Mouse (Mus musculus): ENCODE data around the gene Gm9837. TPM values are rescaled to one million over a fixed set of nuclear protein-coding genes. Genes with fewer than 3 reads are reported as not detected.
A peak's percentile ranks its signal among the peaks of the same experiment; 100 is the strongest.

Gene Gm9837
- total RNA-seq, 2 experiments from 2014 or later = not detected

DNA sequence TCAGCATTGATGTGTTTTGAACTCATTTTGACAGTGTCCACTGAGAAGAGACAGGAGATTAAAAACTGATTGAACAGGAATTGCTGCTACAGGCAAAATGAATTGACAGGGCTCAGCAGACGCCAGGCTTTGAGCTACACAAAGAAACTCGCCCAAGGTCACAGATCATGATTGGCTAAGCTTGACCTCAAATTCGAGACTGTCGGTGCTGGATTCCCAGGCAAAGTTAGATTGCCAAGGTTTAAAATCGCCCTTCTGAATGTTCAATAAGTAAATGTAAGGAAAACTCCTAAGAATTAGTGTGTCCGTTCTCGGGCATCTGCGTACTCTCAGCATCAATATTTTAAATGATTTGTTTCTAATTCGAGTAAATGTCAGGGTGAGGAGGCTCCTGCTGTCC is 19.1 kb upstream of the Gm9837 start:
- no peak for DNase-seq (ENCODE audit: low spot score in 2 of 2)
- intact Hi-C loops (cut with DNase I) = no loop called here

- intact Hi-C loops (cut with DNase I) = no loop called here
- no peak for DNase-seq (ENCODE audit: low spot score in 2 of 2)
These were observed 18.7 kb upstream of the Gm9837 start for GRCm38 (mm10) chr11:53489007-53489406.

DNA sequence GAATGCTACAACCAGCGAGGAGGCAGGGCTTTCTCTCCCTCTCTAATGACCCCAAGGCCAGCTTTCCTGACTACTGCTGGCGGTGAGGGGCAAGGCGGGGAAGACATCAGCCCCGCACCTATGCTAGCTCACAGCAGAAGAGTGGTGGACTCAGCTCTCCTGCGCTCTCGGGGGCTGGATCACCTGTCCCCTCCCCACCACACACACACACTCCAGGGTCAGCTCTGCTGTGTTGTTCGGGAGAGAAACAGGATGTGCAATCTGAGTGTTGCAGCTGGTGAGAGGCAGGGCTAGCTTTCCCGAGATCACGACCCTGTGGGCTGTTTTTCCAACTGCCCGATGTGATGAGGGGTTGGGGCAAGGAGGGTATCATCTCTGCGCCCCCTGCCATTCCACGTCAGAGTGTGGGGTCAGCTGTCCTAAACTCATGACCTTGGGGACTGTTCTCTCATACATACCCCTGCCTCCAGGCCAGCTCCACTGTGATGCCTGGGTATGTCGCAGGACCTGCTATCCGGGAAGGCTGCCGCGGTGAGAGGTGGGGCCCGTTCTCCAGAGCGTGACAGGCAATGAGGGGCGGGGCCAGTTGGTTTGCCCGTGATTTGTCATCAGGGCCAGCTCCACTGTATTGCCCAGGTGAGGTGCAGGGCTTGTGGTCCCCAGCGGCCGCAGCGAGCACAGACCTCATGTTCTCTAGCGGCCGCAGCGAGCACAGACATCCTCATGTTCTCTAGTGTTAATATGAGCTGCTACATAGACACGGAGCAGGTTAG is 16.7 kb upstream of the Gm9837 start:
- peak in 1 of 2 experiments; percentile 54 for DNase-seq (ENCODE audit: low spot score in 2 of 2)
- intact Hi-C loops (cut with DNase I) = no loop called here

DNA sequence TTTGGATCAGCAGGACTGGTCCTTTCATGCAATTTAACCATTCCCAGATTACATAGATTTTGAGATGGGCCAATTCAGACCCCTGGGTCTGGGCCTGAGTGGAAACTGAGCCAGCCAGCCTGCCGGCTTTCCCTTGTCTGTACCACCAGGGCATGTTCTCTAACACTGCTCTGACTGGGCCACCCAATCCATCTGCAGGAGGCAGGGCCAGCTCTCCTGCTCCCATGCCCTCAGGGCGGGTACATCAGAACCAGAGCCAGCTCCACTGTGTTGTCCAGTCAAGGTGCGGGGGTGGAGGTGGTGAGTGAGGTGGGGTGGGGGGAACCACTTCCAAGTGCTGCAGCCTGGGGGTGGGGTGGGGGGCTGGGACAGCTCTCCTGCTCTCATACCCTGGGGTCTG is 16.1 kb upstream of the Gm9837 start:
- DNase-seq (ENCODE audit: low spot score in 2 of 2) = no peak
- intact Hi-C loops (cut with DNase I) = no loop called here

GRCm38 (mm10) chr11:53485719-53486118 is 15.4 kb upstream of the Gm9837 start:
- DNase-seq (ENCODE audit: low spot score in 2 of 2) = no peak
- intact Hi-C loops (cut with DNase I) = no loop called here

DNA sequence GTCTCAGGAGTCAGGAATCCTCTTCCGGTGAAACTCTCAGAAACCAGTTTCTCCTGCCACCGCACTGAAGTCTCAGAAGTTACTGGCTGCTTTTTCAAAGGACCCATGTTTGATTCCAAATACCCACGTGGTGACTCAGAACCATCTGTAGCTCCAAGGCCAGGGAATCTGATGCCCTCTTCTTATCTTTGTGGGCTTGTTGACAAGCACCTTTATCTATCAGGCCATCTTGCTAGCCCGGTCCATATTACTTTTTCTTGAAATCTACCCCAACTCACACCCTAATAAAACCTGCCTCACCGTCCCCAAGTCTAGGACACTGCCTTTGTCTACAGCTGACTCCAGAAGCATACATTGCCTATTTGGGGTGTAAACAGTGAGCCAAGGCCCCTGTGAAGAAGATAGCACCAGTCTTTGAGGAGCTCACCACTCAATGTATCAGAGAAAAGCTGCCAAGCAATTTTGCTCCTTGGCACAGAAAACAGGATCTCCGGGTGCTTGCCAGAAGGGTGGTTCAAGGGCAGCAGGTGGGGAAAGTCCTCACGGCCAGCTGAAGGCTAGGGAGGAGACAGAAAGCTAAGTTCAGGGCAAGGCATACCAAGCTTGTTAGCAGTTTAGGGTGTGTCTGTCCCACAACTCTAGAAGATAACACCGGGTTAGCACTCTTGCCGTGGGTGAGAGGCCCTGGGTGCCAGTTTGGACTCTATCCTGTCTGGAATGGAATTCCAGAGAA is 13.0 kb upstream of the Gm9837 start:
- intact Hi-C loops (cut with DNase I) = no loop called here
- no peak for DNase-seq (ENCODE audit: low spot score in 2 of 2)

DNA sequence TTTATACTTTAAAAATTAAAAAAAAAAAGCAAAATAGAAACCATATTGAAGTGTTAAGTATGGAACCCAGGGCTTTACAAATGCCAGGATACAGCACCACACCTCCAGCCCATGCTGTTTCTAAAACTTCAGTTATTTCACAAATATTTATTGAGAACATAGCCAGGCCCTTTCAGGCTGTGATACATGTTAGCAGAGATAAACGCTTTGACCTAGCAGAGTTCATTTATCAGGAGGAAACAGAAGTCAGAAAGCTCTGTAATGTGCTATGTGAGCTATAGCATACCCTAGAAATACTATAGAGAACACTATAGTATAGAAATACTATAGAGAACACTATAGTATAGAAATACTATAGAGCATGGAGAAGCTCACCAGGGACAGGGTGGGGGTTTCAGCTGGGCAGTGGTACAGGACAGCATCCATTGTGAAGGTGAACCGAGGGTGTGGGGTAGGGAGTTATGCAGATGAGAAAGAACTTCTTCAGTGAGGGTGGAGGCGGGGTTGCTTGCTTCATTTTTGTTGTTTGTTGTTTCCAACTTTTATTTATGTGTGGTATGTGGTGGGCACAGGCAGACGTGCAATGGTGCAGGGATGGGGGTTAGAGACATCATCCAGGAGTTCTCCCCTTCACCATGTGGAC is 10.9 kb upstream of the Gm9837 start:
- intact Hi-C loops (cut with DNase I) = no loop called here
- DNase-seq (ENCODE audit: low spot score in 2 of 2) = no peak

DNA sequence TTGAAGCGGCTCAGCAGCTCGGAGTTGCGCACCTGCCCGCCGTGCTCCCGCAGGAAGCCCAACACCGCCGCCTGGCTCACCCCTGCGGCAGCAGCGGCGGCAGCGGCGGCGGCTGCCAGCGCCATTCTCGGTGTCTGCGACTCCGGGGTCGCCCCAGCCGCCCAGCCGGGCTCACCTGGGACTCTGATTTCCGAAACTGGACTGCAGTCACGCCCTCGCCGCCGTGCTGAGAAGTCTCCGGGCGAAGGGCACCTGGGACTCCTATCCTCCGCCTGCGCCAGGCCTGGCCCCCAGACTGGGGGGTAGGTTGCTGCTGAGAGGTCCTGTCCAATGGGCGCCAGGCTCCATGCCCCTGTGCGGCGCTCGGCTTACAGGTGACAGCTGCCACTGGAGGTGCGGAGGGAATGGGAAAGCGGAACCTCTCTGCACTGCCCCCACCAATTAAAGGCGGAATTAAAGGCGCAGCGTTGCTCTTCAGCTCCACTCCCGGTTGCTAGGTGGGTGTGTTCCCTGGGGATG is 9.6 kb upstream of the Gm9837 start, which contains the start of the genes Gm9945 and Sowaha:
TSS of gene Gm9945 (plus strand) at position 384 of the 519 bp plus-strand sequence.
TSS of gene Sowaha (minus strand) at position 492 of the 519 bp plus-strand sequence.
- intact Hi-C loops (cut with DNase I) = loop anchor here (2.0 to 5.0 kb wide), 2 partner anchors 41 to 87 kb away; partner anchors contain the start of gene Kif3a
- DNase-seq (ENCODE audit: low spot score in 2 of 2) = peak; percentile 76 to 81

GRCm38 (mm10) chr11:53479171-53479782 is 9.0 kb upstream of the Gm9837 start:
- DNase-seq (ENCODE audit: low spot score in 2 of 2) = no peak
- intact Hi-C loops (cut with DNase I) = loop anchor here (2.0 to 5.0 kb wide), 2 partner anchors 42 to 88 kb away; partner anchors contain the start of gene Kif3a

- peak; percentile 49 to 57 for DNase-seq (ENCODE audit: low spot score in 2 of 2)
- intact Hi-C loops (cut with DNase I) = loop anchor here (2.0 to 5.0 kb wide), 2 partner anchors 42 to 89 kb away; partner anchors contain the start of gene Kif3a
These were observed 8.3 kb upstream of the Gm9837 start for GRCm38 (mm10) chr11:53478383-53479170.

- DNase-seq (ENCODE audit: low spot score in 2 of 2) = no peak
- intact Hi-C loops (cut with DNase I) = loop anchor here (2.0 to 5.0 kb wide), 2 partner anchors 43 to 89 kb away; partner anchors contain the start of gene Kif3a
These were observed 7.6 kb upstream of the Gm9837 start for GRCm38 (mm10) chr11:53477833-53478232.

GRCm38 (mm10) chr11:53475620-53476019 is 5.3 kb upstream of the Gm9837 start:
- DNase-seq (ENCODE audit: low spot score in 2 of 2) = peak in 1 of 2 experiments; percentile 68
- intact Hi-C loops (cut with DNase I) = loop anchor here (5.0 kb wide), 1 partner anchor 92 kb away; the partner anchor contains the start of gene Kif3a

DNA sequence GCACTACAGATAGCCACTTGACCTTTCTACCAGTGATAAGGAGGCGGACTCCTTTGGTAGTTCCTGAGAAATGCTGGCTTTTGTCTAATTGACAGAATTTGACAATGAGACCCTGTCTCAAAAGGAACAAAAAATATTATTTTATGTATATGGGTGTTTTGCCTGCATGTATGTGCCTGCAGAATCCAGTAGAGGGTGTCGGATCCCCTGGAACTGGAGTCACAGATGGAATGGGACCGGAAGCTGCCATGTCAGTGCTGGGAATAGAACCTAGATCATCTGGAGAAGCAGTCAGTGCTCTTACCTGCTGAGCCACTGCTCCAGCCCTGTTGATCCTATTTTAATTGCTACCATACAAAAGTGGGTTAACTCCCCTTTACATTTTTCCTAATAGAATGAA is 2.4 kb upstream of the Gm9837 start:
- DNase-seq (ENCODE audit: low spot score in 2 of 2) = no peak
- intact Hi-C loops (cut with DNase I) = loop anchor here (5.0 kb wide), 2 partner anchors 110 to 155 kb away; no protein-coding TSS in a partner anchor

DNA sequence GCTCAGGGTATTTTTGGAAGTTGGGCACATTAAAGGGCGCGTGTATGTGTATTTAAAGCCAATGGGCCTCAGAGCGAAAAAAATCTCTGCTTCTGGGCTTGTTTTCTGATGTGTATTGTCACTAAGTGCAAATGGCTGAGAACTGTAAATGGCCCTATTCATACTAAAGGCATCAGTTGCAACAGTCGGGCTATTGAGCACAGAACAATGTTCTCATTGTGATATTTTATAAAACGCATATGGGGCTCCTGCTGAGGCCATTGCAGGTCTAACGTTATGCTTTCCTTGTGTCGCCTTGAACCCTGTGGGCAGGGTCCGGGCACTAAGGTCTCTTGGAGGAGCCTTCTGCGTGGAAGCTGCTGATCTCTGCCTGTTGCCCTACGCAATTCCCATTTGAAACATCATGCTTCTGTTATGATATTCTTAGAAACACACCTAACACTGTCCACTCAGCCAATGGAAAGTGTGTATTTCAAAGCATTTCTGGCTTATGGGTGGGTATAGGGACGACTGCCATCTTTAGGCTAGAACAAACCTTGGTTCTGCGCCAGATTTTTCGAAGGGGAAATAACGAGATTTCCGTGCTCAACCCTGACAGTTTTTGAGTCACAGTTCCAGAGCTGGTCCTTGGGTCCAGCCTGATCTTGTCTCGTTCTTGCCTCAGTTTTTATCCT is 848 bp downstream of the Gm9837 start:
- DNase-seq (ENCODE audit: low spot score in 2 of 2) = no peak
- intact Hi-C loops (cut with DNase I) = loop anchor here (10.0 kb wide), 1 partner anchor 385 kb away; the partner anchor contains the start of gene Gm12216

DNA sequence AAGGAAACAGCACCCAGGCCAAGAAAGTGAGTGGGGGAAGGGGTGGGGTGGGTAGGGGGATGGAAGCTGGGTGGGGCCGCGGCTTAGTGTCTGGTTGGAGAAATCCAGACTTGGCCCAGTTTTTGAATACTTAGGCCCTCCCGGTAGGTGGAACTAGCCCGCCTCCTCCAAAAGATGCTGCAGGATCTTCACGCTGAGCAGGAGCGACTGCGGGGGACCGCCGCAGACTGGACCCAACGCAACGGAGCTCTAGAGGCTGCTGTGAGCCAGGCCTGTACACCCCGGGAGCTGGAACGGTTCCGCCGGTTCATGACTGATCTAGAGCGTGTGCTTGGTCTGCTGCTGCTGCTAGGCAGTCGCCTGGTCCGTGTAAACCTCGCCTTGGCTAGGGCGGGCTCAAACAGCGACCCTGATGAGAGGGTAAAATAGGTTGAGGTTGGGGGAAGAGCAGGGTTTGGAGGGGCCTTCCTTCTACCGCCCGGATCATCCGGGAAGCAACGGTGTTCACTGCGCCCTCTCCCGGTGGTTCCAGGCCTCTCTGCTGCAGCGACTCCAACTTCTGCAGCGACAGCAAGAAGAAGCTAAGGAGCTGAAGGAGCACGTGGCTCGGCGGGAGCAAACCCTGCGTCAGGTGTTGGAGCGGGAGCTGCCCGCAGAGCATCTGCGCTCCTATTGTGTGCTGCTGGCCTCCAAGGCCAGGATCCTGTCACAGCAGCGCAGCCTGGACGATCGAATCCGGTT is 3.9 kb downstream of the Gm9837 start:
- intact Hi-C loops (cut with DNase I) = loop anchor here (10.0 kb wide), 1 partner anchor 388 kb away; the partner anchor contains the start of gene Gm12216
- peak; percentile 82 to 92 for DNase-seq (ENCODE audit: low spot score in 2 of 2)

DNA sequence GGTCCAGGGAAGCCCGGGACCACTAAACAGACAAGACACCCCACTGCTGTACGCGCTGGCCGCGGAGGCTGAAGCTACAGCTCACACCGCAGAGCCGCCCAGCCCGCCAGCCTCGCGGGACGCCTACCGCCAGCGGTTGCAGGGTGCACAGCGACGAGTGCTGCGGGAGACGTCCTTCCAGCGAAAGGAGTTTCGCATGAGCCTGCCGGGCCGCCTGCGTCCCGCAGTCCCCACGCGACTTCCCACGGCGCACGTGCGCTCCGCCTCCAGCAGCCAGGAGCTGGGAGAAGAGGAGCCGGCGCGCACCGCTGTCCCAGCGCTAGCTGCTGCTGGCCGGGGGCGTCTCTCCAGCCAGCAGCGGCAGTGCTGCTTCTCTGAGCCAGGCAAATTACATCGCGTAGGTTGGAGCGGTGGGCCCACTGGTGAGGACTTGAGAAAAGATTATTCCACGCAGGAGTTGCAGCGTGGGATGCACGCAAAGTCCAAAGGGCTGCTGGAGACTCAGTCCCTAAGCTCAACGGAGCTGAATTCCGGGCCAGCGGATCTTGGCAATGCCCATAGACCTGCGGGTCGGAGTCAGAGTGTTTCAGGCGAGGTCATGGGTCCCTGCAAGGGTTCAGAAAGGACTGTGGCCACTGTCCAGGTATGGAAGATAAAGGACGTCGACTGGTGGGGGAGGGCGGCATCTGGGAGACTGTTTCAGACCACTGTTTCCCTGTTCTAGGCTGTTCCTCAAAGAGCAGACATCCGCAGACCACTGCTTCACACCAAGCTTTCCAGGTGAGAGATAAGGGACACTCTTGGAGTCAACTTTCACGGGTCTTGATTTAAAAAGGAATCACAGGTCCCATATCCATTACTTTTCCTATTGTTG is 6.5 kb downstream of the Gm9837 start:
- intact Hi-C loops (cut with DNase I) = loop anchor here (10.0 kb wide), 1 partner anchor 391 kb away; the partner anchor contains the start of gene Gm12216
- peak; percentile 65 to 78 for DNase-seq (ENCODE audit: low spot score in 2 of 2)
